Mouse (Mus musculus): ENCODE data around the gene Unc13a. TPM values are rescaled to one million over a fixed set of nuclear protein-coding genes. Genes with fewer than 3 reads are reported as not detected.

The Unc13a gene
- total RNA-seq, 2 experiments from 2014 or later: not detected

GRCm38 (mm10) chr8:71626753-71627152, 44.8 kb downstream of the Unc13a start:
- DNase-seq (ENCODE audit: low spot score): no peak

GRCm38 (mm10) chr8:71625088-71625487, 46.5 kb downstream of the Unc13a start:
- DNase-seq (ENCODE audit: low spot score): no peak

DNA sequence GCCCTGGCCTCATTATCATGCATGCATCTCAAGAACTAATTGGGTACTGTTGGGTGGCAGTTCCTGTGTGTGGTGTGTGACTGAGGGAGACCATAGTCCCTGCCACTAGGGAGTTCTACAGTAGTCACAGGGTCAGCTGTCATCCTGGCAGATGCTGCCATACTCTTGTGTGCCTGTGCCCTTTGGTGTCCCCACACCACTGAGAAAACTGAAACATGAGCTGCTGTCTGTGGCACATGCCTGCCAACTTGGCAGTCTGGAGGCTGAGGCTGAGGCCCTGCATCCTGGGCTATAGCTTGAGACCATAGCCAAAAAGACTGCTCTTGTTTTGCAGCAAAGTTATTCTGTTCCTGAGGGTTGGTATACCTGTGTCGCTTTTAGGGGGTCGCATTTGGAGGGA, 51.8 kb downstream of the Unc13a start:
- peak; percentile 77 for DNase-seq (ENCODE audit: low spot score)

- DNase-seq (ENCODE audit: low spot score): no peak
Measured at GRCm38 (mm10) chr8:71613418-71613817, 58.1 kb downstream of the Unc13a start.

GRCm38 (mm10) chr8:71612141-71612540, 59.4 kb downstream of the Unc13a start:
- no peak for DNase-seq (ENCODE audit: low spot score)

GRCm38 (mm10) chr8:71610822-71611651, 60.5 kb downstream of the Unc13a start, which contains the start of gene Colgalt1:
Gene Colgalt1 (plus strand): TSS chr8:71610998.
- peak; percentile 99 for DNase-seq (ENCODE audit: low spot score)

- no peak for DNase-seq (ENCODE audit: low spot score)
Measured at GRCm38 (mm10) chr8:71604021-71604420, 67.5 kb downstream of the Unc13a start.

DNA sequence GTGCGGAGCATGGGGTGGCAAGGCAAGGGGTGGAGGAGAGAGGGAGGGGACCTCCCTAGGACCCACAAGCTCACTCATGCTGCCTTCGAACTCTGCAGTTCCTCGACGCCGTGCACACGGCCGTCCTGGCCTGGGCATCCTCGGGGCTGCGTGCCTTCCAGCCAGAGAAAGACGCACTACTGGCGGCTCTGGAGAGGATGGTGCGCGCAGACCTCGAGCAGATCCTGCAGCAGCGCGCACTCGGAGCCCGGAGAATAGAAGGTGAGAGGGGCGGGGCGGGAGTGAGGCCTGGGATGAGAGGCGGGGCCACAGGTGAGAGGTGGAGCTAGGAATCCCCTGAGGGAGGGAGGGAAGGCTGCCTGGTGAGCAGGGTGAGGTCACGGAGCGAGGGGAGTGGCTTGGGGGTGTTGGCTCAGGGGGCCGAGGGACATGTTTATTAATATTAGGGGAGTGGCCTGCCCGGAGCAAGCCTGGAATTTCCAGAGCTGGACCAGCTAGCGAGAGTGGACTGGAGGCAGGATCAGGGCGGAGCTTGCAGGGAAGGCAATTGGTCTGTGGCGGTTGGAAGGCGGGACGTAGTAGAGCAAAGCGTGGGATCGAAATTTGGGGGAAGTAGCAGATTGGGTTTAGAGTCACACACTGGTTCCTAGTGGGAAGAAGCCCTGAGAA, 68.8 kb downstream of the Unc13a start:
- peak; percentile 78 for DNase-seq (ENCODE audit: low spot score)

- DNase-seq (ENCODE audit: low spot score): no peak
Measured at GRCm38 (mm10) chr8:71601939-71602665, 69.5 kb downstream of the Unc13a start.

DNA sequence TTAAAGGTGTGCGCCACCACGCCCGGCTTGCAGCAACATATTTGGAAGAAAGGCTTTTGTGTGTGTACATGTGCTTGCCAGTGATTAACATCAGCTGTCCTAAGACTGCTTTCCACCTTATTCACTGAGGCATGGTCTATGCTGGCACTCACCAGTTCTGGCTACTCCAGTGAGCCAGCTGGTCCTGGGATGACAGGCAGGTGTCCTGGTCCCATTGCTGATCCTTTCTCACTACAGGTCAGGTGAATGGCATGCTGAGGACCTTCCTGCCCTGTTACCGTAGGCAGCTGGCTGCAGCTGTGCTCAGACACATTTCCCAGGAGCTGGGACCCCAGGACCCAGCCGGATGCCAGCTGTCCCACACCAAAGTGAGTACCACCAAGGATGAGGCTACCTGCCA, 72.7 kb downstream of the Unc13a start:
- DNase-seq (ENCODE audit: low spot score): no peak

DNA sequence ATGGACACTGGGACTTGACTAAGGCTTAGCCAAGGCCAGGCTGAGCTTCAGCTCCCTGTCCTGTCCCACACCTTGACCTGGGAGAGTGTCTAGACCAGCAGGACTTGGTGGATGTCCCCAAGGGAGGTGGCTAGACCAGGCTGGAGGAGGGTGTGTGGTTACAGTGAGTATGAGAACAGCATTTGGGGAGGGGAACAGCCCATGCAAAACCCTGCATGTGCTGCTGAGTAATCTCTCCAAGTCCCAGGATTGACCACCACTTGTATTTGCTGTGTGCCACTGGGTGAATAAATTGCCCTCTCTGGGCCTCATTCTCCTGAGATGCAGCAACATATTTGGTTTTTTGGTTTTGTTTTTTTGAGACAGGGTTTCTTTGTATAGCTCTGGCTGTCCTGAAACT, 73.2 kb downstream of the Unc13a start:
- no peak for DNase-seq (ENCODE audit: low spot score)

DNA sequence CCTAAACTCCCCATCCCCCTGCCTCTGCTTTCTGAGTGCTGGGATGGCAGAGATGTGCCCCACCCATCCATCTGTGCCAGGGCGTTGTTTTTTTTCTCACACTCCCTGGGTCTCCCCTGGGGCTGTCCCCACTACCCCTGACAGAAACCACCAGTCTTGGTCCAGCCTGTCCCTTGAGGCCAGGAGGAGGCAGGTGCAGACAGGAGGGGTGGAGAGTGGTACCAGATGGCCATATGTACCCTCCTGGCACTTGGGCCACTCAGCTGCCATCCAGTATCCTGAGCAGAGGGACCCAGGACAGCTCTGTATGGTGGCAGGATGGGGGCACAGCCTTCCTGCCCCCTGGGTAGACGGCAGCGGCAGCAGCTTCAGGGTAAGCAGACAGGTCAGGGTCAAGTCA, 74.1 kb downstream of the Unc13a start, which contains the start of gene Fam129c:
Gene Fam129c, plus strand, starts transcription at position 198 of the 400 bp plus-strand sequence.
- no peak for DNase-seq (ENCODE audit: low spot score)

DNA sequence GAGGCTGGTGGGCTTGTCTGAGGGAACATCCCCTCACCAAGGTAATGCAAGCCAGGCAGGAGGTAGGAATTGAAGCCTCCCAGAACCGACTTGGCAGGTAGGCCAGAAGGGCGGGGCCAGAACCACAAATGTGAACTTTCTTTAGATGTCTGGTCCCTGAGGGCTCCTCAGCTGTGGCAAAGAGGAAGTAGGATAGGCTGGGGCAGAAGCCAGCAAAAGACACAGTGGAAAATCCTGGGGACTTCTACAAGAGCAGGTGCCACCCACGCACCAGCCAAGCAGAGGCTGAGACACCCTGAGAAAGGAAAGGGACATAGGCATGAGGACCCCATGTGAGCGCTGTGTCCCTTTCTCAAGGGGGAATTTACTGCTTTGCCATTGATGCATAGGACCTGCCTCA, 74.8 kb downstream of the Unc13a start:
- DNase-seq (ENCODE audit: low spot score): no peak

GRCm38 (mm10) chr8:71596384-71596783, 75.2 kb downstream of the Unc13a start:
- DNase-seq (ENCODE audit: low spot score): no peak

- DNase-seq (ENCODE audit: low spot score): peak; percentile 86
Measured at GRCm38 (mm10) chr8:71595862-71596261, 75.7 kb downstream of the Unc13a start.

DNA sequence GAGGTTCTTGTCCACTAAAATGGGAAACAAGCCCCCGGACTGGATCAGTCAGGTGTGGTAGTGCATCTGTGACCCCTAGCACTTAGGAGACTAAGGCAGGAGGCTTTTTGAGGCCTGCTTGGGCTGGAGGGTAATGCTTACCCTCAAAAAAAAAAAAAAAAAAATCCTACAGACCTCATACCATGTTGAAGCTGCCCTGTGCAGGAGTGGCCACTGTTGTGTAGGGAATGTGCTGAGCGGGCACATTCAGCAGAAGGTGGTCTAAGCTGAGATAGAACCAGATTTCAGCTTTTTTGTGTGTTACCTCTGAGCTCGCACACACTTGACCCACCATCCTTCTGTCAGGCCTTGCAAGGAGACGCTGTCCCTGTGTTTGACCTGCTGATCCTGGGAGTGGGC, 77.2 kb downstream of the Unc13a start:
- no peak for DNase-seq (ENCODE audit: low spot score)

DNA sequence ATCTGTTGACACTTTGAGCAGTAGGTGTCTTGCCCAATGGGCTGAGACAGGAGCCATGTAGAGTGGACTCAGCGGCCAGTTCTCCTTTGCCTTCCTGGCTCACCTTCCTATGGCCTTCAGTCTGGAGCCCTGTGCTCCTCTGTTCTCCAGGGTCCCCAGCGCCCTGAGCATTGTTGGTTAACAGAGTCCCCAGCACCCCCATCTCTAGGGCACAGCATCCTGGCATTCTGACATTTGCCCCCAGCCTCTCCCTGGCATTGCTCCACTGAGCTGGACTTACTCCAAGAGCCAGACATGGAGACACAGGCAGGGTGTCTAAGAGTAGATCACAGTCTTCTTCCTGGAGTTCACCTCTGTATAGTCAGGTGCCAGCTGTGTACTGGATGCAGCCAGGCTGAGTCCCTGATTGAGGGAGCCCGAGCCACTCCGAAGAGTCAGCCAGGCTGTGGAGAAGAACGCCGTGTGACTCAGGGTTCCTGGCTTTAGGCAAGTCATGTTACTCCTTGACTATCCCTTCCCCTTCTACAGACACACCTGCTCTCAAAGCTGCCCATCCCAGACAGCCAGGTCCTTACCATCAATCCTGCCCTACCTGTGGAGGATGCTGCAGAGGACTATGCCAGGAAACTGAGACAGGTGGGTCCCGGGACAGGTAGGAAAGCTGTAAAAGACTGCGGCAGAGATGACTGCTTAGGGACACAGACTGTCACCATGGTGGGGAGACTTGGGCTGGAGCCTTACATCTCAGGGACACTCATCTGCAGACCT, 77.8 kb downstream of the Unc13a start:
- DNase-seq (ENCODE audit: low spot score): no peak

GRCm38 (mm10) chr8:71592374-71593170, 79.0 kb downstream of the Unc13a start:
- DNase-seq (ENCODE audit: low spot score): peak; percentile 80

DNA sequence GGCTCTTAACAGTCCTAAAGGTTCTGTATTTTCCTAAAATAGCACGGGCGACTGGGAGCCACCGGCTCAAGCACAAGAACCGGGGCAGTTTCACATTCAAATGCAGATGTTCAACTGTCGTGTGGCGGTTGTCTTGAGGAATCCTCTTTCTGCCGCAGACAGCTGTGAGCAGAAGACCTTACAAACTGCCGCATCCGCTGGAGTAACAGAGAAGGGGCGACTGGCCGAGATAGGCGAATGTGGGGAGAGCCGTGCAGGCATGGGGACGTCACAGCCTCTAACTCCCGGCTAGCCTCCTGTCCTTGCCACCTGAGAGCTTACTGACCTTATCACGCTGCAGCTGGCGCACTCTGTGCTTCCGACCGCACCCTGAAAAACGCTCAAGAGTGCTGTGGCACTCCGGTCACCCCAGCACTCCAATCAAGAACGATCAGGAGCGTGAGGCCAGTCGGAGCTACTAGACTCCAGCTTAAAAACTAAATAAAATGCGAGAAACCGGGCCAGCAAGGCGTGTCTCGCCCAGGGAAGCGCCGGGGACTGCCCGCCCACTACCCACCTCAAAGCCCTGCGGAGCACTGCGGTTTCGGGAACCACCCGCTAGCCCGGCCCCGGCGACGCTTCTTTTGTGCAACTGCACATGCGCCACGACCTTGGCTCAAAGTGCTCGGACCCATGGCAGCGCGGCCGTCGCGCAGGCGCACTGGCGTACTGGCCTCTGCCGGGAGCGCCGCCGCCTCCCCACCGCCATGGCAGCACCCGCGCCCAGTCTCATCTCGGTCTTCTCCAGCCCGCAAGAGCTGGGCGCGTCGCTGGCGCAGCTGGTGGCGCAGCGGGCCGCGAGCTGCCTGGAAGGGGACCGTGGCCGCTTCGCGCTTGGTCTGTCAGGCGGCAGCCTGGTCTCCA, 79.8 kb downstream of the Unc13a start, which contains the start of gene Pgls:
Gene Pgls, plus strand, starts transcription at position 706 of the 903 bp plus-strand sequence.
- DNase-seq (ENCODE audit: low spot score): peak; percentile 94
